Mouse (Mus musculus) olfactory bulb, adult 2 months (tissue): ENCODE measurements around the gene Pdzd3.

ENCODE experiments used
- CTCF ChIP-seq: fragments of 200-500 bp; IDR thresholded peaks from 2 replicates; pipeline ENCODE4 v1.5.1; 2012; ENCODE audit warnings: low read depth, mild to moderate bottlenecking, low read length, moderate library complexity; ENCODE audit not compliant: insufficient read depth
- POLR2A ChIP-seq: fragments of 200-500 bp; IDR thresholded peaks from 2 replicates; pipeline ENCODE4 v1.6.1; 2012; ENCODE audit warnings: mild to moderate bottlenecking, low read depth, low read length, moderate library complexity; ENCODE audit not compliant: insufficient read depth

DNA sequence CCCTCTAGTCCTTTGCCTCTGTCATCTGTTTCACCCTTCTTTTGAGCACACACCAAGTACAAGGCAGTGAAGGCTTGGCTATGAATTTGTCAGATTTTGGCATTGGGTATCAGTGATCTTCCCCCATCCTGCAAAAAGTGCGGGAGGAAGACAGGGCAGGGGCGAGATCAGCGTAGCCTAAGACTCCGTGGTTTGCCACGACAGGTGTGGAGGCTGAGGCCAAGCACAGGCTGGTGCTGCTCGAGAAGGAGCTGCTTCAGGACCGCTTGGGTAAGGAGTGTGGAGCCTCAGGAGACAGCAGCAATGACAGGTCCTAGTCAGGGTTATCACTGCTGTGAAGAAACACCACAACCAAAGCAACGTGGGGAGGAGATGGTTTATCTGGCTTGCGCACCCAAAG is 9.9 kb downstream of the Pdzd3 start:
- TF ChIP-seq POLR2A (no peak), CTCF (no peak)
